Mouse (Mus musculus): ENCODE data around the gene D17H6S53E. TPM values are rescaled to one million over a fixed set of nuclear protein-coding genes. Genes with fewer than 3 reads are reported as not detected.
A peak's percentile ranks its signal among the peaks of the same experiment; 100 is the strongest.

Gene D17H6S53E
- polyA plus RNA-seq, 1 experiment from 2014 or later: 5.3 TPM

- no peak for ATAC-seq (ENCODE audit: low FRiP score)
- peaks cover 18% of the 10 kb centered on the region for H3K36me3 ChIP-seq (replicated peaks)
- 0 out of 2 replicates have a peak overlapping the region, but pooled peaks have one; percentile 76 for H3K4me2 ChIP-seq
- no peak overlapping the region for H3K4me3 ChIP-seq (replicated peaks)
- no peaks in the 10 kb centered on the region for H3K9me3 ChIP-seq
- H3K27me3 ChIP-seq: no peaks in the 10 kb centered on the region
- H3K27ac ChIP-seq: no peak overlapping the region
- H3K9ac ChIP-seq: no peak overlapping the region; the same call in 1 of the 2 replicates
- peaks cover 37% of the 10 kb centered on the region for H3K4me1 ChIP-seq
- WGBS: 83% methylated on average over 1 of the region's 1 CpGs
These were observed 1.1 kb upstream of the D17H6S53E start for GRCm38 (mm10) chr17:35125081-35125480.

GRCm38 (mm10) chr17:35125578-35125977 is 595 bp upstream of the D17H6S53E start:
- Histone ChIP-seq H3K9ac (peak overlapping the region; percentile 77), H3K27me3 (no peaks in the 10 kb centered on the region), H3K4me2 (peak overlapping the region; percentile 76), H3K4me1 (peaks cover 32% of the 10 kb centered on the region), H3K4me3 (replicated peaks) (peak overlapping the region; percentile 58), H3K27ac (no peak overlapping the region), H3K9me3 (no peaks in the 10 kb centered on the region), H3K36me3 (replicated peaks) (peaks cover 18% of the 10 kb centered on the region)
- no peak for ATAC-seq (ENCODE audit: low FRiP score)
- WGBS: 39% methylated on average over 6 of the region's 6 CpGs

- no peaks in the 10 kb centered on the region for H3K27me3 ChIP-seq
- no peak overlapping the region for H3K27ac ChIP-seq
- peaks cover 23% of the 10 kb centered on the region for H3K36me3 ChIP-seq (replicated peaks)
- peak overlapping the region; percentile 76 for H3K4me2 ChIP-seq
- H3K4me3 ChIP-seq (replicated peaks): peak overlapping the region; percentile 58
- peak overlapping the region; percentile 77 for H3K9ac ChIP-seq
- H3K9me3 ChIP-seq: no peaks in the 10 kb centered on the region
- H3K4me1 ChIP-seq: peaks cover 31% of the 10 kb centered on the region
- WGBS: 79% methylated on average over 13 of the region's 13 CpGs
- no peak for ATAC-seq (ENCODE audit: low FRiP score)
These were observed 844 bp downstream of the D17H6S53E start for GRCm38 (mm10) chr17:35127017-35127416.

GRCm38 (mm10) chr17:35128996-35129395 is 2.8 kb downstream of the D17H6S53E start:
- H3K9me3 ChIP-seq: no peaks in the 10 kb centered on the region
- peaks cover 17% of the 10 kb centered on the region for H3K36me3 ChIP-seq (replicated peaks)
- H3K4me3 ChIP-seq (replicated peaks): no peak overlapping the region; the same call in 1 of the 2 replicates
- H3K27me3 ChIP-seq: no peaks in the 10 kb centered on the region
- no peak overlapping the region for H3K27ac ChIP-seq
- peaks cover 24% of the 10 kb centered on the region for H3K4me1 ChIP-seq
- 73% methylated on average over 11 of the region's 11 CpGs for WGBS
- H3K4me2 ChIP-seq: no peak overlapping the region
- H3K9ac ChIP-seq: no peak overlapping the region
- ATAC-seq (ENCODE audit: low FRiP score): no peak

GRCm38 (mm10) chr17:35131038-35131437 is 4.9 kb downstream of the D17H6S53E start:
- Histone ChIP-seq H3K4me3 (replicated peaks) (no peak overlapping the region), H3K9me3 (no peaks in the 10 kb centered on the region), H3K9ac (no peak overlapping the region), H3K4me1 (peaks cover 18% of the 10 kb centered on the region), H3K36me3 (replicated peaks) (peaks cover 5% of the 10 kb centered on the region; the same call in 1 of the 2 replicates), H3K27me3 (no peaks in the 10 kb centered on the region), H3K27ac (no peak overlapping the region), H3K4me2 (no peak overlapping the region)
- 90% methylated on average over 8 of the region's 8 CpGs for WGBS
- no peak for ATAC-seq (ENCODE audit: low FRiP score)

- Histone ChIP-seq H3K9ac (no peak within 1 kb of the TSS), H3K36me3 (replicated peaks) (peaks cover 5% of the 10 kb centered on the region; the same call in 1 of the 2 replicates), H3K4me3 (replicated peaks) (no peak within 1 kb of the TSS), H3K9me3 (no peaks in the 10 kb centered on the region), H3K27me3 (no peaks in the 10 kb centered on the region), H3K4me2 (no peak within 1 kb of the TSS), H3K27ac (no peak within 1 kb of the TSS), H3K4me1 (peaks cover 20% of the 10 kb centered on the region)
- ATAC-seq (ENCODE audit: low FRiP score): no peak
- 86% methylated on average over 15 of the region's 15 CpGs for WGBS
These were observed 5.5 kb downstream of the D17H6S53E start, which contains the start of gene Apom for GRCm38 (mm10) chr17:35131500-35132173. Apom (minus strand) TSS chr17:35132050.

- WGBS: 78% methylated on average over 3 of the region's 3 CpGs
- H3K4me1 ChIP-seq: peaks cover 20% of the 10 kb centered on the region
- H3K4me3 ChIP-seq (replicated peaks): no peak overlapping the region
- H3K27ac ChIP-seq: no peak overlapping the region
- H3K27me3 ChIP-seq: no peaks in the 10 kb centered on the region
- no peak overlapping the region for H3K4me2 ChIP-seq
- peaks cover 5% of the 10 kb centered on the region; the same call in 1 of the 2 replicates for H3K36me3 ChIP-seq (replicated peaks)
- no peak for ATAC-seq (ENCODE audit: low FRiP score)
- H3K9ac ChIP-seq: no peak overlapping the region
- H3K9me3 ChIP-seq: no peaks in the 10 kb centered on the region
These were observed 6.0 kb downstream of the D17H6S53E start for GRCm38 (mm10) chr17:35132174-35132560.

GRCm38 (mm10) chr17:35133517-35133916 is 7.3 kb downstream of the D17H6S53E start:
- H3K36me3 ChIP-seq (replicated peaks): peaks cover 9% of the 10 kb centered on the region
- peaks cover 26% of the 10 kb centered on the region for H3K4me1 ChIP-seq
- ATAC-seq (ENCODE audit: low FRiP score): no peak
- H3K27me3 ChIP-seq: no peaks in the 10 kb centered on the region
- 96% methylated on average over 7 of the region's 7 CpGs for WGBS
- no peaks in the 10 kb centered on the region for H3K9me3 ChIP-seq
- H3K4me3 ChIP-seq (replicated peaks): no peak overlapping the region
- no peak overlapping the region for H3K9ac ChIP-seq
- no peak overlapping the region for H3K4me2 ChIP-seq
- H3K27ac ChIP-seq: no peak overlapping the region

GRCm38 (mm10) chr17:35134801-35135590 is 8.8 kb downstream of the D17H6S53E start, which contains the start of gene Bag6:
Bag6 (plus strand) TSS chr17:35135178.
- under 1% methylated on average over 64 of the region's 66 CpGs for WGBS
- H3K27ac ChIP-seq: peak within 1 kb of the TSS; percentile 95
- ATAC-seq (ENCODE audit: low FRiP score): peak; percentile 95
- peak within 1 kb of the TSS; percentile 78 for H3K9ac ChIP-seq
- peak within 1 kb of the TSS; percentile 81 for H3K4me3 ChIP-seq (replicated peaks)
- H3K27me3 ChIP-seq: no peaks in the 10 kb centered on the region
- H3K4me1 ChIP-seq: peaks cover 26% of the 10 kb centered on the region
- H3K9me3 ChIP-seq: no peaks in the 10 kb centered on the region
- peak within 1 kb of the TSS; percentile 71 for H3K4me2 ChIP-seq
- H3K36me3 ChIP-seq (replicated peaks): peaks cover 24% of the 10 kb centered on the region

- Histone ChIP-seq H3K9ac (peak overlapping the region; percentile 78), H3K27me3 (no peaks in the 10 kb centered on the region), H3K4me1 (peaks cover 26% of the 10 kb centered on the region), H3K4me3 (replicated peaks) (peak overlapping the region; percentile 81), H3K4me2 (peak overlapping the region; percentile 71), H3K9me3 (no peaks in the 10 kb centered on the region), H3K27ac (peak overlapping the region; percentile 95), H3K36me3 (replicated peaks) (peaks cover 31% of the 10 kb centered on the region)
- WGBS: under 1% methylated on average over 42 of the region's 43 CpGs
- ATAC-seq (ENCODE audit: low FRiP score): peak; percentile 66
These were observed 9.6 kb downstream of the D17H6S53E start for GRCm38 (mm10) chr17:35135591-35136320.

- Histone ChIP-seq H3K4me2 (no peak overlapping the region), H3K9me3 (peaks cover 4% of the 10 kb centered on the region; the same call in 1 of the 2 replicates), H3K36me3 (replicated peaks) (peaks cover 62% of the 10 kb centered on the region), H3K27me3 (no peaks in the 10 kb centered on the region), H3K9ac (no peak overlapping the region), H3K4me3 (replicated peaks) (no peak overlapping the region), H3K4me1 (peaks cover 26% of the 10 kb centered on the region), H3K27ac (no peak overlapping the region)
- WGBS: 95% methylated on average over 3 of the region's 3 CpGs
- ATAC-seq (ENCODE audit: low FRiP score): no peak
These were observed 13.1 kb downstream of the D17H6S53E start for GRCm38 (mm10) chr17:35139269-35139668.
